Mouse (Mus musculus) midbrain, embryonic 15.5 days (tissue): Measurements from ENCODE around the gene Oas1a. TPM values are rescaled to one million over a fixed set of nuclear protein-coding genes. Genes with fewer than 3 reads are reported as not detected.

Source experiments
- ATAC-seq: fragments of 200-750 bp; cut with Nextera tagmentation; replicated peaks from 2 replicates; pipeline ENCODE4 v1.8.0; 2017; ENCODE audit warnings: moderate TSS enrichment
- H3K27ac ChIP-seq: fragments of 300-500 bp; sonication (generic); 2 replicates; pipeline ENCODE4 v1.5.1; 2015; ENCODE audit warnings: mild to moderate bottlenecking, inconsistent platforms
- H3K27me3 ChIP-seq: fragments of 300-500 bp; sonication (generic); replicated peaks from 2 replicates; pipeline ENCODE4 v1.6.1; 2015; ENCODE audit warnings: inconsistent platforms
- H3K36me3 ChIP-seq: fragments of 300-500 bp; sonication (generic); replicated peaks from 2 replicates; pipeline ENCODE4 v1.6.1; 2015; ENCODE audit warnings: inconsistent platforms
- H3K4me1 ChIP-seq: fragments of 300-500 bp; sonication (generic); 2 replicates; pipeline ENCODE4 v1.6.1; 2015; ENCODE audit warnings: inconsistent platforms
- H3K4me2 ChIP-seq: fragments of 300-500 bp; sonication (generic); 2 replicates; pipeline ENCODE4 v1.6.1; 2015; ENCODE audit warnings: inconsistent platforms, mild to moderate bottlenecking, moderate library complexity
- H3K4me3 ChIP-seq: fragments of 300-500 bp; sonication (generic); 2 replicates; pipeline ENCODE4 v1.5.1; 2015; ENCODE audit warnings: mild to moderate bottlenecking, inconsistent platforms
- H3K9ac ChIP-seq: fragments of 300-500 bp; sonication (generic); 2 replicates; pipeline ENCODE4 v1.6.1; 2015; ENCODE audit warnings: mild to moderate bottlenecking, inconsistent platforms
- H3K9me3 ChIP-seq: fragments of 300-500 bp; sonication (generic); 2 replicates; pipeline ENCODE4 v1.6.1; 2016; ENCODE audit warnings: inconsistent platforms
- WGBS: fragments of 180-500 bp; shearing (Covaris S2); methylation state at CpG from one replicate; pipeline ENCODE4 v1.1.7; 2015; ENCODE audit warnings: mixed read lengths; 5-methylcytosine and 5-hydroxymethylcytosine counted together
- microRNA-seq: library from miRNA; unstranded; fragments of <30 nt; microRNA quantifications from one replicate; pipeline ENCODE4, GENCODE M21; 2016
- polyA plus RNA-seq: library from polyadenylated mRNA; unstranded; fragments of >200 nt; fragmentation: Nextera tagmentation; extraction: Ambion mirVana; gene quantifications from 2 replicates; pipeline ENCODE4 v1.2.1, GENCODE M21; 2015

The Oas1a gene
- polyA plus RNA-seq, 1 experiment from 2014 or later, result 0.92 TPM

GRCm38 (mm10) chr5:120865336-120865860 is 41.9 kb downstream of the Oas1a start:
- Histone ChIP-seq H3K4me2 (no peak overlapping the region), H3K4me1 (no peaks in the 10 kb centered on the region), H3K27ac (no peak overlapping the region), H3K27me3 (no peaks in the 10 kb centered on the region), H3K36me3 (no peaks in the 10 kb centered on the region), H3K9me3 (no peaks in the 10 kb centered on the region), H3K9ac (no peak overlapping the region), H3K4me3 (no peak overlapping the region)
- 69% methylated on average over 3 of the region's 3 CpGs for WGBS
- no peak for ATAC-seq

- no peaks in the 10 kb centered on the region for H3K27me3 ChIP-seq
- H3K27ac ChIP-seq, result no peak within 1 kb of the TSS
- H3K9me3 ChIP-seq, result no peaks in the 10 kb centered on the region
- H3K4me1 ChIP-seq, result no peaks in the 10 kb centered on the region
- no peak within 1 kb of the TSS for H3K4me3 ChIP-seq
- 49% methylated on average over 4 of the region's 4 CpGs for WGBS
- no peak for ATAC-seq
- H3K9ac ChIP-seq, result no peak within 1 kb of the TSS
- H3K36me3 ChIP-seq, result no peaks in the 10 kb centered on the region
- H3K4me2 ChIP-seq, result no peak within 1 kb of the TSS
Measured at GRCm38 (mm10) chr5:120861121-120861520, 46.2 kb downstream of the Oas1a start, which contains the start of gene Oas1h. Gene Oas1h (plus strand): TSS chr5:120861421.

- Histone ChIP-seq H3K9ac (no peak overlapping the region), H3K4me3 (no peak overlapping the region), H3K9me3 (peaks cover 6% of the 10 kb centered on the region), H3K4me1 (no peaks in the 10 kb centered on the region), H3K4me2 (no peak overlapping the region), H3K36me3 (no peaks in the 10 kb centered on the region), H3K27ac (no peak overlapping the region), H3K27me3 (no peaks in the 10 kb centered on the region)
- no peak for ATAC-seq
- WGBS, result 88% methylated on average over 2 of the region's 2 CpGs
Measured at GRCm38 (mm10) chr5:120859241-120859640, 48.1 kb downstream of the Oas1a start.

DNA sequence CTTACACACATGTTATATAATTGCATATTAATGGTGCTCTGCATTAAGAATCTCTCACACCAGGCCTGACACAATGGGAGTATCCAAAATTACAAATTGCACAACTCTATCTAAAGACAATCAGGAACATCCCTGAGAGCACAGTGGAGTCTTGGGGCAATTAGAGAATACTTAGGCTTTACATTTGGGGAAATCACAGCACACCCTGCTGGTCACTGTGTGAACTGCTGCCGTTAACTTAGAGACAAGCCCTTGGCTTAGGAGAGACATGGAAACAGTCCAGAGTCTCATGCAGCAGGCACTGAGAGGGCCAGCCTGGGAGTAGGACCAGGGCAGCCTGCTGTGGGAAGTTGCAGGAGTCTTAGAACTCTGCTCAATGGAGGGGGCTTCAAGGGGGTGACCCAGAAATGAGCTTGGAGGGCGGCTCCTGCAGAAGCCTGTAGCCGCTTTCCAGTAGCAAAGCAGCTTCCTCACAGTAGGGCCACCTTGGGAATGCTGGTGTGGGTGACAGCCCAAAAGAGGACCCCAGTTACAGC is 57.7 kb downstream of the Oas1a start:
- peaks cover 9% of the 10 kb centered on the region for H3K9me3 ChIP-seq
- no peak overlapping the region for H3K4me3 ChIP-seq
- no peak overlapping the region for H3K9ac ChIP-seq
- H3K27ac ChIP-seq, result no peak overlapping the region
- ATAC-seq, result no peak
- H3K4me1 ChIP-seq, result no peaks in the 10 kb centered on the region
- no peaks in the 10 kb centered on the region for H3K27me3 ChIP-seq
- WGBS, result 62% methylated on average over 3 of the region's 3 CpGs
- H3K4me2 ChIP-seq, result no peak overlapping the region
- H3K36me3 ChIP-seq, result no peaks in the 10 kb centered on the region

DNA sequence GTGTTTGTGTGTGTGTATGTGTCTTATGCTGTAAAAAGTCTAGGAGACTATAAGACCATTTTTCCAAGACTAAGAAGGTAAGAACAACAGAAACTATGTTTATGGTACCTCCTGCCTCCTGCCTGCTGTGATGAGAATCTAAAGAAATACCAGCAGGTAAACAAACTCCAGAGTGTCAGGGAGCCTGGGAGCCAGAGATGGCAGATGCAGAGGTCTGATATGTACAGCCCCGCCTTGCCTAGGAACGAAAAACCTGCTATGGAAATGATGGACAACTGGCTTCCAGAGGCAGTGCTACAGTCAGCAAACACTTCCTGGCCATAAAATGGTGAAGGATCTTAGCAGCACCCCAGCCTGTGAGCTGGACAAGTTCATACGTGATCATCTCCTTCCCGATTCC is 60.3 kb downstream of the Oas1a start, which contains the start of gene Oas1f:
Oas1f (plus strand) TSS at position 301 of the 400 bp plus-strand sequence.
- H3K9me3 ChIP-seq, result no peaks in the 10 kb centered on the region
- no peak within 1 kb of the TSS for H3K9ac ChIP-seq
- H3K4me2 ChIP-seq, result no peak within 1 kb of the TSS
- H3K27me3 ChIP-seq, result no peaks in the 10 kb centered on the region
- H3K27ac ChIP-seq, result no peak within 1 kb of the TSS
- H3K4me3 ChIP-seq, result no peak within 1 kb of the TSS
- H3K36me3 ChIP-seq, result no peaks in the 10 kb centered on the region
- H3K4me1 ChIP-seq, result no peaks in the 10 kb centered on the region
- no peak for ATAC-seq
- 80% methylated on average over 4 of the region's 4 CpGs for WGBS

Small RNA genes within 50 kb of the gene (microRNA-seq; reads per million reads assigned to microRNA genes)
- gene Gm22907, result not detected

Other genes starting within 250 kb of the Oas1a start
- gene Dtx1, start 195.6 kb downstream of the Oas1a start, polyA plus RNA-seq, result 64.5 and 68.9 TPM in 2 replicates
- 0.43 and 0.59 TPM in 2 replicates for gene Oas2, start 157.7 kb downstream of the Oas1a start, polyA plus RNA-seq
- gene Oas3, start 129.9 kb downstream of the Oas1a start, polyA plus RNA-seq, result 0.81 and 1.0 TPM in 2 replicates
- 0.23 and 0.28 TPM in 2 replicates for gene Oas1e, start 112.0 kb downstream of the Oas1a start, polyA plus RNA-seq
- gene Oas1c, start 95.0 kb downstream of the Oas1a start, polyA plus RNA-seq, result 0.31 and 0.41 TPM in 2 replicates
- gene Oas1f, start 60.2 kb downstream of the Oas1a start, polyA plus RNA-seq, result not detected in 2 replicates
- not detected in 2 replicates for gene Oas1h, start 46.1 kb downstream of the Oas1a start, polyA plus RNA-seq
- 0.23 and 0.55 TPM in 2 replicates for gene Oas1g, start 19.9 kb downstream of the Oas1a start, polyA plus RNA-seq
- 0.10 and 0.13 TPM in 2 replicates for gene Oas1d, start 7.0 kb upstream of the Oas1a start, polyA plus RNA-seq
- gene Rph3a, start 102.6 kb upstream of the Oas1a start, polyA plus RNA-seq, result 27.9 and 30.7 TPM in 2 replicates